Mouse (Mus musculus) frontal cortex, postnatal 25 days (tissue): Measurements from ENCODE around the gene Slc25a27.
A peak's percentile ranks its signal among the peaks of the same experiment; 100 is the strongest.

ENCODE experiments used
- DNase-seq, 2 experiments: peaks; one replicate each; pipeline ENCODE4 v3.0.0; 2022; ENCODE audit warnings: low spot score in 2 of 2

Slc25a27 gene

GRCm38 (mm10) chr17:43646925-43647324 lies 20.1 kb downstream of the Slc25a27 start:
- no peak for DNase-seq

GRCm38 (mm10) chr17:43645136-43645535 lies 21.9 kb downstream of the Slc25a27 start:
- no peak for DNase-seq

DNA sequence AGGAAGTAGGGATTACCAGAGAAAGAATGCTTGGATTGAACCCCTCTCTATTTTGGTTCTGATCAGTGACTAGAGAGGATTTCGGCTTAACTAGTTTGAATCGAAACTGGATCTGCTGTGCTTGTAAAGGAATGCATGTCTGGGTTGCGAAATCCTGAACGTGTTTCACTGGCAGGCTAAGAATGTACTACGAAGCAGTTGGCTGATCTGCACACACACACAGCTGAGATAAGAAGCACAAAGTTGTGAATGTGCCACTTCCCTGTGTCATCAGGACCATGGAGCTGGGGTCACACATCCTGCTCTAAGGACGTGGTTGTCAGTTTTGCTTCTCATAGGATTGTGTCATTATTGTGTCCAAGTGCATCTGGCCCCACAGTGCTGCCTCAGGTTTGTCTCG lies 22.6 kb downstream of the Slc25a27 start:
- DNase-seq = no peak

- no peak for DNase-seq
These were observed 23.8 kb downstream of the Slc25a27 start for GRCm38 (mm10) chr17:43643191-43643590.

- no peak for DNase-seq
These were observed 26.2 kb downstream of the Slc25a27 start for GRCm38 (mm10) chr17:43640825-43641224.

- no peak for DNase-seq
These were observed 29.9 kb downstream of the Slc25a27 start for GRCm38 (mm10) chr17:43637146-43637545.

- no peak for DNase-seq
These were observed 36.6 kb downstream of the Slc25a27 start for GRCm38 (mm10) chr17:43630427-43630760.

DNA sequence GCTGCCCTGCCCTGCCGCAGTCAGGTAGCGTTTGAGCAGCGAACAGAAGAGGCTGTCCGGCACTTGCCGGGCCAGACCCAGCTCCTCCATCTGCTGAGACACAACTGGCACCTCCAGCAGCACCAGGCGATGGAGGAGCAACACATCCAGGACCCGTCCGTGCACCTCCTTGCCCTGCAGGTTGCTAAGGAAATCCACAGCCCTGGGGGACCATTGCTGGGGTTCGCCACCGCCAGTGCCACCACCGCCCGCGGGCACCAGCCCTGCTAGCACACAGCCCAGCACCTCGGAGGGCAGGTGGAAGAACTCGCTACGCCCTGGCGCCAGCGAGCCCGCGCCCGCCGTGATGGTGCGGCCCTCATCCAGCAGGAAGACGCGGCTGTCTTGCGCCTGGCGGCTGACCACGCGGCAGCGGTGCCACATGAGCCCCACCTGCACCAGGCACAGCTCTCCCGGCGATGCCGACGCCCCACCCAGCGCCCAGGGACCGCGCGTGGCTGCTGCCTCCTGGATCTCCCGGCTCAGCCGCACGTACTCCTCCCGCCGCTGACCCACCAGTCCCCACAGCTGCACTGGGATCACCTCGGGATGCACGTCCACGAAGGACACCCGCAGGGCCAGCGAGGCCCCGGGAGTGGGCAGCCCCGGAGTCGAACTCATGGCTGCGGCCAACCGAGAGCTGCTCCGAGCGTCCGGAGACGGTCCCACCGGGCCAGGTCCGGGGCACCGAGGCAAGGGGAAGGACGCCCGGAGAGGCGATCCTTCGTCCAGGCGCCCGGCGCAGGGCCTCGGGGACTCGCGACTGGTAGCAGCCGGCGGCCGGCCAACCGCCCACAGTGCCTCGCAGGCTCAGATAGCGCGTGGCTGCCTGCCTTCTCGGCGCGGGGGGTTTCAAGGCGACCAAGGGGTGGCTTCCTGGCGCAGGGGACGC lies 37.3 kb downstream of the Slc25a27 start, which contains the start of gene Tdrd6:
Tdrd6 (minus strand) TSS at position 804 of the 931 bp plus-strand sequence.
- DNase-seq = no peak

DNA sequence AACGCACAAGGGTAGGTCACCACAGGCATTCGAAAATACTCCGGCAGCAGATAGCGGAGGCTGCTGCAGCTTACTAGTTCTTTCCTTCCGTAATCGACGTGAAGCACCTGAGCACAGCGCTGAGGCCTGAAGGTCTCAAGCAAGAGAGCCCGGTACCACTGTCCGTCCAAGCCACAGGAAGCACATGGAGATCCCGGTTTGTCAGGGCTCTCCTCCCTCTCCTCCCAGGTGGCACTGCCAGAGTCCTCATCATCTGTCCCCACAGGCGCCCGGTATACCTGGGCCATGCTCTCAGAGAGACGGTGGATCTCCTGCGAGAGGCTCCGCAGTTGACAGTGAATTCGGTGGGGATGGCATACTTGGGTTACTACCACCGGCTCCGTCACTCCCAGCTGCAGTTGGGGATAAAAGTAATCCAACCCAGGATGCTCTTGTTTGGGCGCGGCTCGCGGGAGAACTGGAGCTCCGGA lies 38.0 kb downstream of the Slc25a27 start:
- no peak for DNase-seq

- DNase-seq = no peak
These were observed 38.8 kb downstream of the Slc25a27 start for GRCm38 (mm10) chr17:43628246-43628645.

DNA sequence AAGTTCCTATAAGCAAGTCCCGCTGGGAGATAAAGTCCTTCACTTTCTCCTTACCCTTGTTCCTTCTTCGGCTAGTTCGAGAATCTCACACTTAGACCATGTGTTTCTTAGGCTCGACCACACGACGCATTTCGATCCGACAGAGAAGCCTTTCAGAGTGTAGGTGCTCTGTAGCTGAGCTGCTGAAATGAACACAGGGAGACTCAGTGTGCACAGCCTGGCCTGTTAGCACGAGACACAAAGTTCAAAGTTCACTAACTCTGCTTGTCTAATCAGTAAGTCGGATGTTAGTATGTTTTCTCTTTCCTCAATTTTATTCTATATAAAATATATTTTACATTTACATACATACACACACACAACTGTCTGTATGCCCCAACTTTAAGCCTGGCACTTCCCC lies 44.9 kb downstream of the Slc25a27 start:
- no peak for DNase-seq

- no peak for DNase-seq
These were observed 47.9 kb downstream of the Slc25a27 start for GRCm38 (mm10) chr17:43619156-43619555.

- no peak for DNase-seq
These were observed 54.8 kb downstream of the Slc25a27 start for GRCm38 (mm10) chr17:43612221-43612620.

- peak; percentile 49 to 68 for DNase-seq
These were observed 55.4 kb downstream of the Slc25a27 start for GRCm38 (mm10) chr17:43611586-43611985.

DNA sequence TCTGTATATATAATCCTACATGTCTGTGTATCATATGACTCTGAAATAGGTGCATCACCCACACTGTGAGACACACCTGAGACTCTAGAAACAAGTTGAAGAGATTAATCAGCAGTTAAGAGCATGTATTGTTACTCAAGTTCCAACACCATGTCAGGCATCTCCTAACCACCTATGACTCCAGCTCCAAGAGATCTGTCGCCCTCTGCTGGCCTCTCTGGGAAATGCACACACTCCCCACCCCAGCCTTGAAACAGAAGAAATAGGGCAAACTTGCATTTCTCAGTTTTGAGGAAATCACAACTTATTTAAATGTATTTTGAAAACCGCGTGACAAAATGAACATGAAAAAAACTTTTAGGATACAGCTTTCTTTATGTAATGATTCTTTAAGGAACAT lies 60.3 kb downstream of the Slc25a27 start:
- DNase-seq = peak; percentile 55 to 71

GRCm38 (mm10) chr17:43598706-43599105 lies 68.3 kb downstream of the Slc25a27 start:
- no peak for DNase-seq

GRCm38 (mm10) chr17:43597742-43598141 lies 69.3 kb downstream of the Slc25a27 start:
- DNase-seq = no peak

GRCm38 (mm10) chr17:43592296-43593291 lies 74.4 kb downstream of the Slc25a27 start:
- DNase-seq = no peak
